Mouse (Mus musculus) ovary, postnatal 14 days (tissue): ENCODE data around the gene Ube2h.
A peak's percentile ranks its signal among the peaks of the same experiment; 100 is the strongest.
"Not testable (repeated sequence)": the region's sequence is repeated elsewhere in the genome, so short reads cannot be mapped to it uniquely, and the experiment has no call there.

Experiments
- DNase-seq: peaks from one replicate; pipeline ENCODE4 v3.0.0; 2022; ENCODE audit warnings: low spot score

Gene Ube2h

DNA sequence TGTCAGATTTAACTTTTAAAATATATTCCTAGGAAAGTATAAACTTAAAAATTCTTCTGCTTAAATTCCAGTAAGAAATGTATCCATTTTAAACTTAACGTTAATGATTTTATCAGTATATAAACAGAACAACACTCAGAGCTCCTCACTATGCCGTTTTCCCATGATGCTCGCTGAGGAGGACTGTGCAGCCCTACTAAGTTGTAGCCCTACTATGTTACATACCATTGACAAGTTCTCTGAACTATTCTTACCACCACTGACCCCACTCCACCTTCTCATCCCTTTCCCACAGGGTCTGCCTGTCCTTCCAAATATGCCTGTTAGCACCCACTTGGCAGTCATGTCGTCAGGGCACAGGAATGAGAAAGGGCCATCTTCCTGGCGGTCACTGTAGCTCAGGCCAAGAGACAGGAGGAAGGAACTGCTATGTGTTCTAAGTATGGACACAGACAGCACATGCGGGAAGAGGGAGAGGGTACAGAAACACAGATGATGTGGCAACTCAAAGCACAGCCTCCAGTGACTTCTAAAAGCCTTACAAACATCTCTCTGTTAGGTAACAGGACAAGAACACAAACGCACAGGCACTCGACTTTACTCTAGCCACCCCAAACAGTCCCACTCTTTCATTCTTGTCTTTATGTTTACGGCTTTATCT is 60.9 kb downstream of the Ube2h start:
- DNase-seq = no peak

DNA sequence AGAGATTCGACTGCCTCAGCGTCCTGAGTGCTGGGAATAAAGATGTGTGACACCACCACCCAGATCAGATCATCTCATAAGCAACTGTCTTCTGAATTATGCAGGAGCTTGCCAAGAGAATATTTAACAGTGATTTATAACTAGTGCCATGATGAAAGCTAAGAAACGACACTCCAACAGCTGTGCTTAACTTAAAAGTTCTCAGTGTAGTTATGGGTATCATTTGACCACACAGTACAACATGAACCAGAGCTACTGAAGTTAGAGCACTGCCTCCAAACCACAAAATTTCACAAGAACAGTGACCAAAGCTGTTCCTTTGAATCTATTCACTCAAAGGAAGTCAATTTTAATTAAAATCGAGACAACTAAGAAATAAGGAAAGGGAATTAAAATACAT is 61.4 kb downstream of the Ube2h start:
- no peak for DNase-seq

DNA sequence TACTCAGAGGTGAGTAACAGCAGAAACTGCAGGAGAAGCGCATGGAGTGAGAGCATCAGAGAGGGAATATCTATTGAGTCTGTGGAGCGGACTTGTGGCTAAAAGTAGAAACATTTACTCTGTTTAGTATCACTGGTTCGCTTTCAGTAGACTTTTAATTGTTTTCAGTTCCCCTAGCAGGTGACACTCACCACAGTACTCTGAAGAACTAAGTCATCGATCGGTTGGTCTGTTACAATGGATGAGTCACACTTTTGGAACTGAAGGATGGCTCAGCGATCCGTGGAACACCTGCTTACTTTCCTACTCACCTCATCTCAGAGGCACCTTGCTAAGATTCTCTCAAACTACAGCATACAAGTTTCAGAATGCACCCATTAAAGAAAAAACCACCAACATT is 64.2 kb downstream of the Ube2h start:
- DNase-seq = no peak

DNA sequence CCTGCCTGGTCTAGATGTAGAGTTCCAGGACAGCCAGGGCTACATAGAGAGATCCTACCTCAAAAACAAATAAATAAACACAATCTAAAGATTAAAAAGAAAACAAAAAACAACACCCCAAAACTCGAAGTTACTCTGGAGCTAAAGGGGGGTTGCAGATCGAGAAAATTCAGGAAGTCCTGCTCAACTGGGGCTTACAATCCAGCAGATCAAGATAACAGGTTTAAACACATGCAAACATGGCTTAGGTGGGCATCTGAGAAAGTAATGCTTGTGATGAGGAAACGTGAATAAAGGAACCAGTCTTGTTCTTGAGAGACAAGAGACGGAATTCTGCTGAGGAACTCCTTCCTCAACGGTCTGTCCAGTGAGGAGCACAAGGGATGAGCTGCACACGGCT is 65.1 kb downstream of the Ube2h start:
- no peak for DNase-seq

DNA sequence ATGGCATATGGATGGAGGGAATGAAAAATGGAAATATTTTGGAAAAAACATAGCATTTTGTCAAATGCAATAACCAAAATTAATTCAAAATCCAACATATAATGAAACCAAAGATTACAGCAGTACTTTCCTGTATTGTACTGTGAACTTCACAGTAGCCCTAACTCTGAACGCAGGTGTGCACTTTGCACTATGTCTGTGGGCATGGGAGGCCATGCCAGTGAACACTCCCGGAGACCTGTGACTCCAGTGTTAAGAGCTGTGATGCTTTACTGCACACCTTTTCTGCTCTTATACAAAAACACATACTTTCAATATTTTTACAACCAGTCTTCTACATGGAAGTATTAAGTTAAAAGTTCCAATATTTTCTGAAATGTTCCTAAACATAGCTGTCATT is 66.3 kb downstream of the Ube2h start:
- no peak for DNase-seq

DNA sequence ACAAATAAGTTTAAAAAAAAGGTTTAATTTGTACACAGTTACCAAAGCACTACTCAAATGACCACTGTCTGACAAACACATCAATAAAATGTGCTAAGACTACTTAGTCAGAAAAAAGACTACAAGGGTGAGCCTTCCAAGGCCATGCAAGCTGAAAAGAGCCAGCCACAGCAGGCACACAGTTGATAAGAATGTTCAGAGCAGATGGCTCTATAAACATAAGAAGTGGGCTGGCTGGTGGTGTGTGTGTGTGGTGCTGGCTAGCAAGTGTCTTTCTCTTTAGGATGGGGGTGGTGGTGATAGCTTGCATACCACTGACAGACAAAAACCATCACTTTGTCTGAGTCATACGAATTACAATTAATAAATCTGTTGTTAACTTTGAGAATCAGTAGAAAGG is 67.8 kb downstream of the Ube2h start:
- no peak for DNase-seq

DNA sequence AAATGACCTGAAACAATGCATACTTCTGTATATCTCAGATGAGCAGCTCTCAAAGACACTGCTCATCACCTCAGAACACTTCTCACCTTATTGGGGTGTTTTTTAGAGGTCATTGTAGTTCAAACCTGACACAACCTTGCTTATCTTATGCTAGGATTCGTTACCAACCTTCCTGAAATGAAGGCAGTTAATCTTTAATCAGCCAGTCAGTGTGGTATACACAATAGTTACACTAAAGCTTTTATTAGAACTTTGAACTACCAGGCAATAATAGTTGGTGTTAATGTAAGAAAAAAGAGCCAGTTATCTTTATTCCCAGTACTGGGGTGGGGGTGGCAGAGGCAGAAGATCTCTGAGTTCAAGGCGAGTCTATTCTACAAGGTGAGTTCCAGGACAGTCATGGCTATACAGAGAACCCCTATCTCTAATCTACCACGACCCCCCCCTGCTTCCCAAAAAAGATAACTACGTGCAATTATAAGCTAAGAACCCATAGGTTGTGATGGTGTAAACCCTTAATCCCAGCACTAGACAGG is 72.5 kb downstream of the Ube2h start:
- DNase-seq = no peak

DNA sequence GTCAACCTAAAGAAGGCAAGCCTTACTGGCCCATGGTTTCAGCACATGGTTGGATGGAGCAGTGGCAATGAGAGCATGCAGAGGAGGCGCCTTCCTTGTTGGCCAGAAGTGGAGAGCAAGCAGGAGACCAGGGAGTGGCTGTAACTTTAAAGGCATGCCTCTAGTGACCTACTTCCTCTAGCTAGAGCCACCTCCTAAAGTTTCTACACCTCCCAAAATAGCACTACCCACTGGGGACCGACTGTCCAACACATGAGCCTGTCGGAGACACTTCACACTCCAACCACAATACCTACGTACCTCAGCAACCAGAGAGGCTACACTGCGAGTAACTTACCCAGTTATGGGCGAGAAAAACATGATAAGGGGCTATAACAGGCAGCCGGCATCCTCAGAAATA is 74.1 kb downstream of the Ube2h start:
- no peak for DNase-seq

DNA sequence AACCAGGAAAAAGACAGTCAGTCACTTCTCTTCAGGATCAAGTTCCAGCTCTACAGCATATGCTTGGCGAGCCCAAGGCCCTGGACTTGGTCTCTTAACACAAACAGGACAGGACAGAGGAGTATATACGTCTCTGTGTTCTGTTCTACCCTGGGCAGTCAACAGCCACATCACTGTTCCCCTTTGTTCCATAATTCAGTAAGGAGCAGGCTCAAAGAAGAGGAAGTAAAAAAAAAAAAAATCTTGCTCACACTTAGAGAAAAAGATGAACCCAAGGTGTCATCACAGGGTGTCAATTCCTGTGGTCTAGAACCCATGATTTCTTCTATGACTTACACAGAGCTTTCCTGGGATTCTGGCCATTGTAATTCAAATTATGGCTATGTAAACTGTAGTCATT is 75.4 kb downstream of the Ube2h start:
- DNase-seq = no peak

DNA sequence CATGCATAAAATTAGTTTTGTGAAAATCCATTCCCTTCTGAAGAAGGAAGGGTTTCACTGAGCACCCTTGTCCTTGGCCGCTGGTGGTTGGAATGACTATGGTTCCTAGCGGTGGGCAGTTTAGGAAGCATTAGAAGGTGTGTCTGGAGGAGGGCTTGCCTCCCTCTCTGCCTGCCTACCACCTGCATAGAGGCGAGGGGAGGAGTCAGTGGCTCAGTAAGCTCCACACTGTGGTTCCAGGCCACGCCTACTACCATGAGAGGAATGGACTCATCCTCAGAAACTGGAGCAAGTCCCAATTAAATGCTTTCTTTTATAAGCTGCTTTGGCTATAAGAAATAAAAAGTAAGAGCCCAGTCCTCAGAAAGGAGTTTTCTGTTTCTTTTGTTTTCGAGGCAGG is 76.0 kb downstream of the Ube2h start:
- DNase-seq = no peak

DNA sequence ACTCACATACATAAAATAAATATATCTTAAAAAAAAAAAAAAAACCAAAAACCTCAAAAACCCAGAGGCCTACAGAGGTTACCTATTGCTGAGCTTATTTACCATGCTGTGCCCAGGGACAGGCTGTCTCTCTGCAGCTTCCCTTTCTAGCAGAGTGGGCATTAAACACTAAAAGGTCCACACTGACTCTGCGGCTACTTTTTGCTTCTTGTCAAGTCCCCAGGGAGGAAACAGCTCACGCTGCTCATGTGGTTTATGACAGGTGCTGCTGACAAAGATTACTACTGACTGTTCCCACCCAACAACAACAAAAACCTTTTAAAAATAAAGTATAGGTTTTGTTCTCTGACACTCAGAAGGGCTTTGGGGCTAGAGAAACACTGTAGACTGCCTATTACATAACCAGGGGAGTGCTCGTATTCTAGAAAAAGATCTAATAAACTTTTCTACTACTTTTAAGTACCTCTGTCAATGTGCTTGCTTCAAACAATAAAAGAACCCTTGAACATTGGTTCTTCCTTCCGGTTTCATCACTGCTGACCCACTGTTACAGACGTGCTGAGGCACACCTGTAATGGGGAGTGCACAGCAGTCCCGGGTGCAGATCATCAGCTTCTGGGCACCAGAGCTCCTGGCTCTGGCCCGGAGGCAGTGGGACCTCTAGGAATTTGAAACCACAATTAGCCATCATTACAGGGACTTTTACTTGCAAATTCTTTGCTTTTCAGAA is 77.2 kb downstream of the Ube2h start:
- no peak for DNase-seq

DNA sequence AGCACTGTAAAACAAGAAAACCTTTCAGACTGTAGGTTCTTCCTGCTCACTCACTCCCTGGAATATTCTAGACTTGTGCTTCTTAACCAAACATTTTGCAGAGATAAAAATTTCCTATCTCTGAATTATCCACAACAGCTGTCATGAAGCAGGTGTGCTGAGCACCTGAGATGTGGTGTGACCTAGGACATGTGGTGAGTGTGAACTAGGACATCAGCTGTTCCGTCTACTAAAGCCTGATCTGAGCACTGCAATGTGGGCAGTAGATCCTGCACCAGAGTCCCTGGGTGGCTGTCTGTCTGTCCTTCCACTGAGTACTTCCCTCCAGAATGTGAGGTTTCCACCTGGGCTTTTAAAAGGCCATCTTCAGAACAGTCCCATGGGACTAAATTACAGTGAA is 79.6 kb downstream of the Ube2h start:
- DNase-seq = no peak

DNA sequence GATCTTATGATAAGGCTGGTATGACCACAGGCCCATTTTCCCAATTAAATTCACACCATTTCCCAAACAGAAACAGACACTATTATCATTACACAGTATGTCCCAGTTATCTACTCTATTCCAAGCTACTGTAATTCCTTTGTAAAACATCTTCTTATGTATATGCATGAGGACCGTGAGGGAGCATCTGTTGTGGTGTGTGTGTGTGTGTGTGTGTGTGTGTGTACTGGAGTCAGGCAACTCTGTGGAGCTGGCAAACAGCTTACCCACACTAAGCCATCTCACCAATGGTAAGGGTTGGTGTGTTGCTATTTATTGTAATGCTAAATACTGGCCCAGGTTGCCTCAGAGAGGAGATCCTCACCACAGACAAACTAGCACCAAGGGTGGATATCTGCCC is 82.0 kb downstream of the Ube2h start:
- no peak for DNase-seq

DNA sequence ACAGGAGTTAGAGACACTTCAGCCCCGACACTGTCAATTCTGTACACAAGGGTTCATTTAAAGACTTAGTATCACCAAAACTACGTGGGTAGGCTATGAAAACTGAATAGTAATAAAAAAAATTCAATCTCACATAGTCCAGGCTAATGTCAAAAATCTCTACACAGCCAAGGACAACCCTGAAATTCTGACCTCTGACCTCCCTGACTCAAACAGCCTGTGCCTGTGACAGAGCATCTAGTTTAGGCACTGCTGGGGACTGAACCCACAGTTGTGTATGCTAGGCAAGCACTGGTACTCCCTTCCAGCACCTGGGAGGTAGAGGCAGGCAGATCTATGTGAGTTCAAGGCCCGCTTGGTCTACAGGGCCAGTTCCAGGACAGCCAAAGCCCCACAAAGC is 86.8 kb downstream of the Ube2h start:
- no peak for DNase-seq

DNA sequence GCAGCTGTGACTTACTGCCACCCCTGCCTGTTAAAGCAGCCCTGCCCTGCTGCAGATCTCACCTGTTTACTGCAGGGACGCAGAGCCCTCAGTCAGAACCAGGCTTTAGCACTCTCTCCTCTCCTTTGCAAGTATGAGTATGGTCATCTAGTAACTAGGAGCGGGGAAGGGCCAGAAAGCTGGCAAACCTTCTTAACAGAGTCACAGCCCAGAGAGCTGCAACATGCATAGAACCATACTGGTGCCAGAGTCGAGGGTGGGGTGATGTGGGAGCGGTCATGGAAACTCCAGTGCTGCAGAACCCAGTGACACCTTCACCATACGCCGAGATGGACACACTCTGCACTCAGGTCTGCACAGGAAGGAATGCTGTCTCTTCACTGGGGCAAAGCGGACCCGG is 91.9 kb downstream of the Ube2h start:
- DNase-seq = no peak

DNA sequence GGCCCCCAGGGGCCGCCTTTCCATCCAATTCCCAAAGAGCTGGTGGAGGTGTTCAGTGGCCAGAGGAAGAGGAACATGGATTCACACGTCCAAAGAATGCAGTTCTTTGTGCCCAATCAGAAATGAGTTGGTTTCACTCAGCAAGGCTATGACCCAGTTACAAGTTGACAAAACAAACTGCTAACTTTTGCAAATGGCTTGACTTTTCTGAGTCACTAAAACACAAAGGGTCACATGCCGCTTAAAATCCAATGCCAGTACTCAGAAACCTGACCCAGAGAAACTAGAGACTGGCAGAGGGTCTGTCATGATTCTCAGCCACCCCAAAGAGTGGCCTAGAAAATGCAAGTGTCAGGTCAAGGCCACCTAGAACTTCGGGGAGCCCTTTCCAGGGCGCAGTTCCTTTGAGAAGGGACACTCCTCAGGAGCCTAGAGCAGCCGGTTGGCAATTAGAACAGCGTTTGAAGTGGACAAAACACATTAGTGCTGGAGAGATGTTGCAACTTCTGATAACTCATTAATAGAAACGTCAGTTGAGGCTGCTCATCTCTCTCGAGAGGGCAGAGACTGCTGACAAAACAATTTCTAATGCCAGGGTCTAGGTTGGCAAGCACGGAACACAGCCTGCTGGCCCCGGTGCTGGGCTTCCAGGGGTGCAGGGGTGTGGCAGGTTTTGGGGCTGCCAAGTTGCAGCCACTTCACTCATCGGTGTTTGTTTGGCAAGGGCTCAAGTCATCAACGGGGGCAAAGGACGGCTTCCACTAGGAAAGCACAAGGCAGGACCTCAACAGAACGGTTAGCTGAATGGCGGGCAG is 92.5 kb downstream of the Ube2h start:
- DNase-seq = no peak

DNA sequence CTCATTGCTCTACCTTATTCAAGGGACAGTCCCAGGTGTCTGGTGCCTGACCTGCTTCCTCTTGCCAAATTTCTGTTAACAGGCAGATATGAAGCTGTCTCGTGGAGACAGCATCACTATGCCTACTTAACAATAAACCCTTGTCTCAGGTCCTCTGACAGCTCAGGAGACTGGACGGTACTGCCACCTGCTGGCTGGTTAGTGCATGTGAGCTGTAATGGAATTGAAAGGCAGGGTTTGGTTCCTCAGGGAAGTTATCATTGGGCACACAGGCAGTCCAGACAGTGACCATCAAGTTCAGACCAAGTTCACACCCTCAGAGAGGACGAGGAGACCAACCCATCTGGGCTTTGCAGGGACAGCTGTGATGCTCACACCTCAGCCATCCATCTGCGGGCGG is 93.6 kb downstream of the Ube2h start:
- peak; percentile 48 for DNase-seq

DNA sequence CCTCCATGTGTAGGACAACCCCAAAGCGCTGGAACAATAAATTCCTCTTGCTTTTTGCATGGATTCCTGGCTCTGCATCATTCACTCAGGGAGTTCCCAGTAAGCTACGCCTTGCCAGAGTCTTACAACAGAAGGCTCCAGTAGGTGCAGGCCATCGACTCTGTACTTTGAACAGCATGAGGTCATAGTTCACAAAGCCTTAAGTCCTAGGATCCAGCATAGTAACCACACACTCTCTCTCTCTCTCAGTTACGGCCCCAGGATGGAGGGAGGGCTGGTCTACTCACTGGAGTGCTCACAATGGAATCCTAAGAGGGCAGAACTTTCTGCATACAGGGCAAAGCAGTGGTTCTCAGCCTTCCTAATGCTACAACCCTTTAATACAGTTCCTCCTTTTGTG is 95.5 kb downstream of the Ube2h start:
- no peak for DNase-seq

DNA sequence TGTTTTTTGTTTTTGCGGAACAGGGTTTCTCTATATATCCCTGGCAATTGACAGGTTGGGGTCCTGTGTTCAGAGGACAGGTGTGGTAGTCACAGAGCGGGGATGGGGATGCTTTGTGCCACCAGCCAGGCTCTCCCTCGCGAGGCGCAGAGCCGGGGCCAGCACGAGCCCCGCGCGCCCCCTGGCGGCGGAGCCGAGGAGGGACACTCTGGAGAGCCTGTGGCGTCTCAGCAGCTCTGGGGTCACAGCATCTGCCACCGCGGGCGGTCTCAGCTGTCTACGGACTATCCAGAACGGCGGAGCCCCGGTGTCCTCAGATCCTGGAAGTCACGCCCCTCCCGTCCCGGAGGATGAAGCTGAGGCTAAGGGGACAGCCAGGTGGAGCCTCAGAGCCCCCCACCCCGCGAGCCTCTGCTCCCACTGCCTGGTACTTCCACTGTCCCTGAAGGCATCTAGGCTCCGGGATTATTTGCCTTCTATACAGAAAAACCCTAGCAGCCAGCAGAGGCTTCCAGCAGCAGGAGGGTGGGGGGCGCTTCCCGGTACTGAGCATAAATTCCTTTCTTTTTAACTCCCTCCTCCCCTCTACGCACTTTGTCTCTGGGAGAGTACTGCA is 98.6 kb downstream of the Ube2h start:
- DNase-seq = peak; percentile 74

DNA sequence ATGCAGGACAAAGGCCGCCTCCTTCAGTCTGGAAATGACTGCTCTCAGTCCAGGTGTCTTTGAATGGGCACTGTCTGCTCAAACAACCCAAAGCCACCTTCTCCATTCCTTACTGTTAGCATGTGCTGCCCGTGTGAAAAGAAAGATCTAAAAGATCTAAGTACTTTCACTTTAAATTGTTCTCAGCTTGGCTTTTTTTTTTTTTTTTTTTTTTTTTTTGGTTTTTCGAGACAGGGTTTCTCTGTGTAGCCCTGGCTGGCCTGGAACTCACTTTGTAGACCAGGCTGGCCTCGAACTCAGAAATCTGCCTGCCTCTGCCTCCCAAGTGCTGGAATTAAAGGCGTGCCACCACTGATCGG is 99.2 kb downstream of the Ube2h start:
- DNase-seq = not testable (repeated sequence)

DNA sequence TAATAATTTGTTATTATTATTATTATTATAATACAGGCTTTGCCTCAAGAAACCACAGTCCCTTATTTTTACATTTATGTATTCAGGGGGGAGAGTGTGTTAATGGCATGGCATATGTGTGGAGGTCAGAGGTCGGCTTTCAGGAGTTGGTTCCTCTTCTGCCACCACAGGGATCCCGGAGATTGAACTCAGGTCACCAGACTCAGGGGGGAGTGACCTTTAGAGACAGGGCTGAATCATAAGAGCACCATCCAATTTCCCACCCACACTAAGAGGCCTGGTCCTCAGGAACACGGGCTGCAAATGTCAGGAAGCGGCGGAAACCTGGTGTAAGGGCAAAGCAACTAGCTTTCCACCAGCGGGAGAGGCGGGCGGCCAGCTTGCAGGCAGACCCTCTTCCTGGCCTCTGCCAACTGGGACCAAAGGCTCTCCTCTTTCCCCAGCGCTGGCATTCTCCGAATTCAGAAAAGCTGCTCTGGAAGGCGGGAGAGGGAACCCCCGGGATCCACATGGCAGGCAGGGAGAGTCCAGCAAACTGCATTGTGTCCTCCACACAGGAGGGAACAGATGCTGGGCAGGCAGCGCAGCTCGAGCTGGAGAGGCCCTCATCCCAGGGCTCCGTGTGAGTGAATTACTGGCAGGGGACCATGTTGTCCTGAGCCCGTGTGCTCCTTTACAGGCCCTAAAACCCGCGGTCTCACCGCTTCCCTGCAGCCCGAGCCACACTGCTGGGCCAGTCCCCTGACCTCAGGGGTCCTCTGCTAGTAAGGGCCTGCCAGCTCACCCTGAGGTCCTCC is 99.8 kb downstream of the Ube2h start:
- DNase-seq = no peak

DNA sequence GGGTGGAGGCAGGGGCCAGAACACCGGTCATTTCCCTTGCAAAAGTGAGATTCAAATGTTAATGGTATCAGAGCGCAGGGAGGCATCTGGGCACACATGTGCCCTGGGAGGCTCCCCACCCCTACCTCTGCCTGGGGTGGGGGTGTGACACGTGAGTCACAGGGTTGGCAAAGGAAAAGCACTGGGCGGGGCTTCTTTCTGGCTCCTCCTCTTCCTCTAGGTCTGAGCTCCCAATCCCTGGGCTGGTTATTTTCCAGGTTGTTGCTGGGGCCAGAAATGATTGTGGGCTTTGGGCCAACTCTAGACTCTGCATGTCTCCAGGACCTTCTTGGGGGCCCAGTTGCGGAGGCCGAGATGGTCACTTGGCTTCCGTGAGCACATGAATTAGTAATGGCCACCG is 108.2 kb downstream of the Ube2h start:
- no peak for DNase-seq
